Mouse (Mus musculus) T-helper 1 cell (primary cell): ENCODE data around the gene Ercc8.

ENCODE experiments used
- in situ Hi-C: fragments of 300-600 bp; cut with MboI, MseI; formaldehyde crosslinking; loops from one replicate; pipeline ENCODE4 v1.15.1; 2025; ENCODE audit warnings: high pct_unique_total_duplicates

Ercc8 gene

DNA sequence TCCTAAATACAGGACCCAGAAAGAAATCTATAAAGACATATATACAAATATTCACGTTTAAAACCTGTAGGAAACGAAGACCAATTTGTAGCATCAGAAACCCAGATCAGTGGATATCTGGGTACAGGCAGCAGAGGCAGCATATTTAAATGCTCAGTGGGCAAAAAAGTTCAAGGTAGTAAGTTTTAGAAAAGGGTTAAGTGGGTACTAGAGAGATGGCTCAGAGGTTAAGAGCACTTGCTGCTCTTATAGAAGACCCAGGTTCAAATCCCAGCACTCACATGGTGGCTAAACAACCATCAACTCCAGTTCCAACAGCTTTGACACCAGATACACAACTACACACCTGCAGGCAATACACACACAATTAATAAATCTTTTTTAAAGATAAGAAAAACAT lies 1.4 kb upstream of the Ercc8 start:
- in situ Hi-C loops: loop anchor here (5.0 to 10.0 kb wide), 2 partner anchors 178 to 1215 kb away; no protein-coding TSS in a partner anchor

DNA sequence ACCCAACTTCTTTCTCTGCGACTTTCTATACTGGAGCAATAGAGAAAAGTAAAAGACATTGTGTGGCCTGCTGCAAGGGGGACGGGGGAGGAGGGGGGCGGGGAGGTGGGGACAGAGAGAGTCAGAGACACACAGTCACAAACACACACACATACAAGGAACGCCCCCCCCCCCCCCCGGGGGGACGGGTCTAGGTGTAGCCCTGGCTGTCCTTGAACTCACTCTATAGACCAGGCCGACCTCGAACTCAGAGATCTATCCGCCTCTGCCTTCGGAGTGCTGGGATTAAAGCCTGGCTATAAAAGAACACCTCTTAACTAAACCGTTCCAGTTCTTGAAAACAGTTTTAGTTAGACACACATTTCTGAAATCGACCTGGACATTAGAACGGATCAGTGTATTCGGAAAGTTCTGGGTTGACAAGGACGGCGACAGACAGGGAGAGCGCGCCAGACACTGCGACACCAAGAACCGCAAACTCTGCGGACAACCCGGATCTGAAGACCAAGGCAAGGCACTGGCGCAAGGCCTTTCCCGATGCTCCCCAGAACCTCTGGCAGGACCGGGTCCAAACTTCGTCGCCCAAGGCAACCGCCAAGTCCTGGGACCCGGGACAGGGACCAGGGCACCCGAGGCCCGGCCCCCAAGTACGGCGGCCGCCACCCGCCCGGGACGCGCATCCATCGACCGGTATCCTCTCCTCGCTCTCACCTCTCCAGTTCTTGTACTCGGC lies 633 bp upstream of the Ercc8 start:
- in situ Hi-C loops: loop anchor here (5.0 to 10.0 kb wide), 2 partner anchors 177 to 1216 kb away; no protein-coding TSS in a partner anchor

DNA sequence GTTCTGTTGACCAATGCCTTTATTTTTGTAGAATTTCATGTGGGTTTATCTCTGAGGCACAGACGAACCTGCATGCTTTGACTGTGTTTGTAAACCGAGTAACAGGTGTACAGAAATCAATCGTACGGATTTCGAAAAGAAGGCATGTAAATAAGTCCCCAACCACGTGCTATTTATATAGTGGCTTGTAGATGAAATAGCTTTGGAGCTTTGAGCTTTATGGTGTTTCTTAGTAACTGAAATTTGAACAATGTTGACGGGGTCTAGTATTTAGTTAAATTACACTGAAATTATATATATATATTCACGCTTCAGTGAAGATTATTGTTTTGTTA lies 677 bp downstream of the Ercc8 start:
- in situ Hi-C loops: loop anchor here (5.0 to 10.0 kb wide), 2 partner anchors 176 to 1217 kb away; no protein-coding TSS in a partner anchor

DNA sequence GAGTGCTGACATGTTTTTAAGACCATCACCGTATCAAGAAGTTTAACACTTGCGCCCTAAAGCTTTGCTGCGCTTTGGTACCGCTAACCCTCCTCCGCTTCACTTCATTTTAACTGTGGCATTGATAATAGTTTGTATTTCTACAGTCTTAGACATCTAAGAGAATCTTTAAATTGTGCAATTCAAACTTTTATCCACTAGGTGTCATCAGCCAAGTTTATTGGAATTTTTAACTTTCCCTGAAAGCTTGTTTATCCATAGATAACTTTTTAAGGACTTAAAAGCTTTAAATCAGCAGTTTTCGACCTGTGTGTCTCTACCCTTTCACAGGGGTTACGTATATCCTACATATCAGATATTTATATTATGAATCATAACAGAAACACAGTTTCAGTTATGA lies 1.4 kb downstream of the Ercc8 start:
- in situ Hi-C loops: loop anchor here (5.0 to 10.0 kb wide), 2 partner anchors 175 to 1218 kb away; no protein-coding TSS in a partner anchor

DNA sequence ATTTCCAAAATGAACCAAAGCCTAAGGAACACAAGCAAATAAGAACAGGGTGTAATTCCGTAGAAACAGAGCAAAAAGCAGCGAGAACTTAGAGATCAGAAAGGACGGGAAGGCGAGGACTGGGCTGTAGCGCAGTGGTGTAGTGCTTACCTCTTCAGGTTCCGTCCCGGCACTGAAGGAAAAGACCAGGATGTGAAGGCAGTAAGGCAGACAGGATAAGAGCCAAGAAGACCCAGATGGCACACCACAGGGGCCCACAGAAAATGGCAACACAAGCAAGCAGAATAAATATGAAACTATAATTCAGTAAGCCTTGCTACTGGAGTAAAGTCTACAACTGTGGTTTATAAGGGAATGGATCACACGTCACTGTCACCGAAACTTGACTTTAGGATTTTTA lies 5.4 kb downstream of the Ercc8 start:
- in situ Hi-C loops: no loop called here

DNA sequence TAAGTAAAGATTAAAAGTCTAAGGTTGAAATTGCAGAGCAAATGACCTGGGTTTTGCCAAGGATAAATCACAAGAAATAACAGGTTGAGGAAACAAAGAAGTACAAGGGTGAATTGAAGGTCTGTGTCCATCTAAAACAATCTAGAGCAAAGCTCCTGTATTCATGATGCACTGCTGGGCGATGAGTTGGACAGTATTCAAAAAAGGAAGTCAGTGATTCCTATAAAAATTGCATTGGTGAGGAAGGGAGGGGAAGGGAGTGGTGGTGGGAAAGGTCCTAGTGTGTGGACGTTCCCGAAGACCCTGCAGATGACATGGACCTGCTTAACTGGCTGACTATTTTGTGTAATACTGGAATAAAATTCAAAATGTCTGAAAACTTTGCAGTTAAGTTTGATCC lies 6.1 kb downstream of the Ercc8 start:
- in situ Hi-C loops: no loop called here

DNA sequence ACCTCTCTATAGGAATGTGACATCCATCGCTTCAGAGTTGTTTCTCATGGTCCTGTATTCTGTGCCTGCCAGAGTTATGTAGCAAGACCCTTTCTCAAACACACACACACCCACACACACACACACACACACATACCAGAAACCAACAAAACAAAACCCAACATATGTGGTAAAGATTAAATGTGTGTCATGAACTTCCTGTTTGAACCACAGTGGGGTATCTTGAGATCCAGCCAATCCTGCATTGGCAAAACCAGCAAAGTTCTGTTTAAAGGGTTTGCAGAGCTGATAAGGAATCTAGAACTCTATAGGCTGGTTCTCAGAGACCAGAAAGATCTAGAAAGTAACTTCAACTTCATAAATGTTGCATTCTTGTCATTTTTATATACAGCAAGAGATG lies 11.5 kb downstream of the Ercc8 start:
- in situ Hi-C loops: no loop called here

DNA sequence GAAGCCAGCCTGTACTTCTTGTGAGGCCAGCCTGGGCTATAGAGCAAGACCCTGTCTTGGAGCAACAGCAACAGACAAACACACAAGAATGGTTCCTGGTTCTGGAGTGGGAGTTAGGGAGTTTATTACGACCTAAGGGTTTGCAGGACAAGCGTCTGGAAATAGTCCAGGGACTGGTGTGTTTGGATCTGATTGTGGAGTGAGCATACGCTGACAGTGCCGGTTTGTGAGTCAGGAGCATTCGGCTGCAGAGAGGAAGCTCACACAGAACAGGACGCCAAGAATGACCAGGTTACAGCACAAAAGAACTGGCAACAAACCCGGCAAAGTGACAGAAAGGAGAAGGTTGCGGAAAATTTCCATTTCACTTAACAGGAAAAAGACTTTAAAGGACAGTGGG lies 12.0 kb downstream of the Ercc8 start:
- in situ Hi-C loops: no loop called here

DNA sequence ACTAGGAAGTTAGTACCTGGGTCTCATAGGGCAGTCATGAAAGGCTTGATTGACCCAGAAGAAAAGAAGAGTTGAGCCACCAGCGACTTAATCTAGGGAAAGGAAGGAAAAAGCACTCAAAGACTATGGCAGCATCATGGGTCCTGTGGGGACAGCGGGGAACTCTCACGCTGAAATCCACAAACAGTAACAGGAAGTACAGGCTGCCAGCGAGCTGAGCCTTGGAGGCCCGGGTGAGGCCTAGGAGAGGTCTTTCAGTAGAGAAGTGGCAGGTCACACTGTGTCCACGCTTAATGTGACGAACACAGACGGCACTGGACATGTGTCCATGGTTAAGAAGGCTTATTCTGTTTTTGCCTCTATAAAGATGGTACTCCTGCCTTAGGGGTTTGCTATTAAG lies 21.1 kb downstream of the Ercc8 start:
- in situ Hi-C loops: loop anchor here (25.0 kb wide), 1 partner anchor 1033 kb away; no protein-coding TSS in a partner anchor

DNA sequence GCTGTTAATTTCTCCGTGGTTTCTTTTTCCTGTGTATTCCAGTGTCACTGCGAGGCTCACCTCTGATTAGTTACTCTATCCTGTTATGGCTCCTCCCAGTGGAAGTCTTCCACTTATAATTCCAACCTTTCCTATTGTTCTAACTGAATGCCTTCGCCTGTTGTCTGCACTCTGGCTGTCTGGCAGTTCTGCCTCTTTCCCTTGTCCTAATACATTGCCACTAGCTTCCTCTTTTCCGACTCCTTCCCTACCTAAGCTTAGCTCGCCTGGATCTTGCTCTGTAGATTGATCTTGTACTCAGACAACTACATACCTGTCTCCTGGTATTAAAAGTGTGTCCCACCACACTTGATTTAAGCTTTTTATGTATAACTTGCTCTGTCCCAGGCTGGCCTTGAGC lies 22.3 kb downstream of the Ercc8 start:
- in situ Hi-C loops: loop anchor here (25.0 kb wide), 1 partner anchor 1031 kb away; no protein-coding TSS in a partner anchor

DNA sequence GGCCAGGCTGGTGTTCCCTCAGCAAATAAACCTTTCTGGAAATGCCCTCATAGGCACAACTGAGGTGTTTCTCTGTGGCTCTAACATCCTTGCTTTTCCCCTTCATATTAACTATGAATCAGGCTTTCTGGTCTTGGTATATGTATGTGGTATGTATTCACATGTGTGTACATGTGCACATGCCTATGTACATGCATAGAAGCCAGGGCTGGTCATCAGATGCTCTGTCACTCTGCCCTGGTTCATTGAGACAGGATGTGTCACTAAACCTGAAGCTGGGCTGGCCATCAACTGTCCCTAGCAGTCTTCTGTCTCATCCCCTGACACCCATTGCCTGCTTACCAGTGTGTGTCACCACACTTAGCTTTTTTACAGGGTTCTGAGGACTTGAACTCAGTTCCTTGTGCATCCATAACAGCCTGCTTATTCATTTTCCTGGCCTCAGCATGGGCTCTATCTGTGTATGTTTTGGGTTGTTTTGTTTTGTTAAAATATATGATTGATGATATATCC lies 26.3 kb downstream of the Ercc8 start:
- in situ Hi-C loops: loop anchor here (25.0 kb wide), 1 partner anchor 1028 kb away; no protein-coding TSS in a partner anchor

DNA sequence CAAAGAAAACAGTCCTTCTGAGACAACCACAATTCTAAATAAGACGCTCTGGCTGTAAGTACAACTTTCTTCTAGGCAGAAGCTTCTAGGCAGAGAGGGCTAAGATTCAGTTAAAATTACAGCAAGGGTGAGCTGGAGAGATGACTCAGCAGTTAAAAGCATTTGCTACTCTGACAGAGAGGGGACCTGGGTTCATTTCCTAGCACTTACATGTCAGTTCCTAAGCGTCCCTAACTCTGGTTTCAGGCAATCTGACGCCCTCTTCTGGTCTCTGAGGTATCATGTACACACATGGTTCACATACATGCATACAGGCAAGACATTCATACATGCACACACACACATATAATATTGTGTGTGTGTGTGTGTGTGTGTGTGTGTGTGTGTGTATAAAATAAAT lies 27.0 kb downstream of the Ercc8 start:
- in situ Hi-C loops: loop anchor here (25.0 kb wide), 1 partner anchor 1027 kb away; no protein-coding TSS in a partner anchor

DNA sequence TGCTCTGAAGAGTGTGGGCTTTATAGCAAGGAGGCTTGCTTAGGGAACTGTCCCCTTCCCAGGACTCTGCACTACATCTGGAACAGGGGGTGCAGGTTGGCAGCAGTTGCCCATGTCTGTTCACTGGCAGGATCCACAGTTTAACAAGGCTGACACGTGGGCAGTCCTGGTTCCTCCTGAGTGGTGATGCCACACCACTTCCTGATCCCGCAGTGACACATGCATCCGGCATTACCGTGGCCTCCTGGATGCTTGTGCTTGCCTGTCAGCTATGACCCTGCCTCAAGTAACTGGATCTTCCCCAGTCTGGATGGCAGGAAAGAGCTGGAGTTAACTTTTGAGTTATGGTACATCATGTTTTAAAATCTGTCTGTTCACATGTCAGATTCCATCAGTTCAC lies 29.5 kb downstream of the Ercc8 start:
- in situ Hi-C loops: loop anchor here (25.0 kb wide), 1 partner anchor 1024 kb away; no protein-coding TSS in a partner anchor

DNA sequence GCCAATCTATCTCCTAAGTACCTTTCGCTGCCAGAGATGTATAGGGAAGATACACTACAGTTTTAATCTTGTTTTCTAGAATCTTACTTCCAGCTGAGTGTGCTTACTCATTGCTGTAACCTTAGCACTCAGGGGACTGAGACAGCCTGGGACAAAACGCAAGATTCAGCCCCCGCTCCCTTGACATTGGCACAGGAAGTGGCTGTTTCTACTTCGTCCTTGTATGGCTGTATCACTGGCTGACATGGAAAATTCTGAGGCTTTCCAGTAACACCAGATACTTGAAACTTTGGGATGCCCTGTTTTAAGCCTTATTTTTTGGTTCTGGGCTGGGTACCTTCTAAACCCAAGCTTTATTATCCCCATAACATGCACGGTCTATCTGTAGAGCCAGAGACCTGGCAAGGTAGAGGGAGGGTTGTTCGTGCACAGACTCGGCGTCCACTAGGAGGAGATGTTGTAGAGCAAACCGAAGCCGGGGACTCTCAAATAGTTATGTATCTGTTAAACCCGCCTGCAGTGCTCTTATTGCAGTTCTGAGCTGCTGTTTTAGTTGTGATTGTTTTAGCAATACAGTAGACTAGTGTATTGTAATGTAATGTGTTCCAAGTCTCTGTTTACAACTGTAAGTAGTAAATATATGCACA lies 32.7 kb downstream of the Ercc8 start:
- in situ Hi-C loops: loop anchor here (25.0 kb wide), 1 partner anchor 1021 kb away; no protein-coding TSS in a partner anchor

DNA sequence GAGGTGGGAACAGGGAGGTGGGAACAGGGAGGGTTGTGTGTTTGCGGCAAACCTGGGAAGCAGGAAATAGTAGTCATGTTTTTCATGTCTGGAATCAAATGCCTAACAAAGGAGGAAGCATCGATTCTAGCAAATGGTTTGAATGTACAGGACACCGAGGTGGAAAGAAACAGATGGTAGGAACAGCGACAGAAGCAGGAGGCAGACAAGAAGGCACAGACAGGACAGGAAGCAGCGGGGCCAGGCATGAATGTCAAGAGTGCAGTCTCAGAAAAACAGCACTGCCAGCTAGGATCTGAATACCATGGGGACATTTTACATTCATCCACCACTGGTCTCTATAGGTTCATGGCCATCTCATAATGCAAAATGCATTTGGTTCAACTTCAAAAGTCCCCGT lies 36.9 kb downstream of the Ercc8 start:
- in situ Hi-C loops: loop anchor here (5.0 to 25.0 kb wide), 2 partner anchors 122 to 1017 kb away; partner anchors contain the start of gene Depdc1b

DNA sequence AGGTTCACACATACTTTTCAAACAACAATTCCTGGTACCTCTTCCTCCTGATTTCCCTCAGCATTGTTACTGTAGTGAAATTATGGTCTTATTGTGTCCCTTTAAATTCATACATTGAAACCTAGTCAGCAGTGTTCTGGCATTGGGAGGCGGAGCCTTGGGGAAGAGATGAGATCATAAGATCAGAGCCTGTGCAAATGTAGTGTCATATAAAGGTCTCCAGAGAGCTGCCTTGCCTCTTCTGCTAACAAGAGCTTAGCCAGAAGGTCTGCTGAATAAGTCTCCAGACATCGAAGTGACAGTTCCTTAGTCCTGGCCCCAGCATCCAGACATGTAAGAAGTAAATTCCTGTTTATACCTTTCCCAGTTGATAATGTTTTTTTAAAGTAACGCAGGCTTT lies 46.3 kb downstream of the Ercc8 start:
- in situ Hi-C loops: no loop called here

DNA sequence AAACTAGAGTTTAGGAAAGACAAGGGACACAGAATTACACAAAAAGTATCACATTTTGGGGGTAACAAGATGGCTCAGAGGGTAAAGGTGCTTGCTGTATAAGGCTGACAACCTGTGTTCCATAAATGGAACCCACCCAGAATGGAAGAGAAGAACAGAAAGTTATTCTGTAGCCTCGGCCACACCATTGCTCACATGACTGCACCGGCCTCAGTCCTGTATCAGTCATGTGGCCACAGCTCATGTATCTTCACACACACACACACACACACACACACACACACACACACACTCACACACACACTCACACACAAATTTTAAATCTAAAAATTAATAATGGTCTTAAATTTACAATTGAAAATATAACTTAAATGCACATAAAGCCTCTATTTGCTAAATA lies 48.9 kb downstream of the Ercc8 start:
- in situ Hi-C loops: no loop called here

DNA sequence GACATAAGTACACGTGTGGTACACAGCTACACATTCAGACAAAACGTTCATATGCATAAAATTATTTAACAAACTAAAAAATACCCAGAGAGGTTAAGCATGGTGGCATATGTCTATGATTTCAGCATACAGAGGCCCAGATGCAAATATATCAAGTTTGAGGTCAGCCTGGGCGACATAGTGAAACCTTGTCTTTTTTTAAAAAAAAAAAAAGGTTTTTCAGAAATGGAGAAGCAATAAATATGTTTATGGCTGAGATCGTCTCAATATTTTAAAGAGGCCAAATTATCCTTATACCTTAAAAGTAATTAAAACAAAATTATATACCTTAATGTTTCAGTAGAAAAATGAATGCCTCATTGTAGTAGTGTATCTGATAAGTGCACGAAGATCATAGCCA lies 49.6 kb downstream of the Ercc8 start:
- in situ Hi-C loops: no loop called here

DNA sequence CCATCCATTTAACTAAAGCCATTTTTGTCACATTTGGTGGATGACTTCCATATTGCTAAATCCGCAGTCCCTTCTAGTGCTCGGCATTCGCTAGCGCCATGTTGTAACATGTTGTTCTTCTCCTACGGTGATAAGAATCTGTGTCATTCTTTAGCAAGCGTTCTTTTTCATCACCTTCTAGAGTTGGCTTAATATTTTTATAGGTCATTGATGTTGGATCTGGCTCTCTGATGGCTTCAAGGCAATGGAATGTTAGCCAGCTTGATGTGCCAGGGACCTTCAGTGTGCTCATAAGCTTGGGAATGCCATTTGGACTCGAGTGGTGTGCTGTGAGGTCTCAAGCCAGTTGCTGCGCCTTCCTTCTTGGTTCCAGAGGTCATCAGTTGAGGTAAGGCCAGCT lies 52.4 kb downstream of the Ercc8 start:
- in situ Hi-C loops: no loop called here

DNA sequence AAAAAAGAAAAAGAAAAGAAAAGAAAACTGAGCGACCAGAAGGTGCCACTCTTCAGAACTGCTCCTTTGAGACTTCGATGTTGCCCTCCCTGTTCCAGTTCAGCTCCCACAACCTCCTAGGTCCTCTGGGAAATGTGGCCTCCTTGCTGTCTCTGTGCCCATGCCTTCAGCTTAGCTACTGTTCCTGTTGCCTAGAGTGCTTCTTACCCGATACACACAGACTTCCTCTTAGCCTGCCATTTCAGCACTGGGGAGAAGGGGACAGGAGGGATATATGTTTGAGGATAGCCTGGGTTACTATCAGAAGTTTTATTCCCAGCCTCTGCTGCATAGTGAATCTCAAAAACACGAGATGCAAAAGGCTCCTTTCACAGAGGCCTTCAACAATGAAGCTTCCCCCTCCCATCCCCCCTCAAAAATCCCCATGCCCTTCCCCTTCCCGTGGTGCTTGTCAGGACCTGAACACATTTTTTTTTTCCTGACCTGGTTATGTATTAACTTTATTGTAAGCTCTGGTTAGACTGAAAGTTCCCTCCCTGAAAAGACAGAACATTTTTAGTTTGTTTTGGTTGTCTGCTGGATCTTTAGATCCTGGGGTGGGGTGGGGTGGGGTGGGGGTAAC lies 54.0 kb downstream of the Ercc8 start:
- in situ Hi-C loops: no loop called here

DNA sequence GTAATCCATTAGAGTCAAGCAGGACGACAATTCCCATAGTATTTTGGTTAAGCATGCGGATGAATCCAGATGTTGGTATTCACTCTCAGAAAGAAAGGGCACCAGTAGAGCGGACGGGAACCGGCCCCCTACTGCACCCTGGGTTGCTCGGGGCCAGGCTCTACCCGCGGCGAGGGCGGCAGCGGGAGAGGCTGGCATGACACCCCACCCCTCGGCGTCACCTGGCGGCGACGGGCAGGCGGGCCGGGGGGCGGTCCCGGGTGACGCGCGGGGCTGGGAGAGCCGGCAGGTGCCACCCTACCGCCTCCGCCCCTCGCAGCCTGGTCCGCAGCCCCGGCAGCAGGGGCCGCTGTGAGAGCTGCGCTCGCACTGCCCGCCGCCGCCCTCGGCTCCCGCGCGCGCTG lies 55.6 kb downstream of the Ercc8 start, which contains the start of gene Elovl7:
Elovl7 (plus strand) TSS at position 324 of the 404 bp plus-strand sequence.
- in situ Hi-C loops: no loop called here
